Mouse (Mus musculus): ENCODE results near the gene Trpc3. TPM values are rescaled to one million over a fixed set of nuclear protein-coding genes. Genes with fewer than 3 reads are reported as not detected.
A peak's percentile ranks its signal among the peaks of the same experiment; 100 is the strongest.

The Trpc3 gene
- polyA plus RNA-seq (2014; fragmentation: Nextera tagmentation; extraction: Ambion mirVana): 6.7 and 8.6 TPM in 2 replicates

DNA sequence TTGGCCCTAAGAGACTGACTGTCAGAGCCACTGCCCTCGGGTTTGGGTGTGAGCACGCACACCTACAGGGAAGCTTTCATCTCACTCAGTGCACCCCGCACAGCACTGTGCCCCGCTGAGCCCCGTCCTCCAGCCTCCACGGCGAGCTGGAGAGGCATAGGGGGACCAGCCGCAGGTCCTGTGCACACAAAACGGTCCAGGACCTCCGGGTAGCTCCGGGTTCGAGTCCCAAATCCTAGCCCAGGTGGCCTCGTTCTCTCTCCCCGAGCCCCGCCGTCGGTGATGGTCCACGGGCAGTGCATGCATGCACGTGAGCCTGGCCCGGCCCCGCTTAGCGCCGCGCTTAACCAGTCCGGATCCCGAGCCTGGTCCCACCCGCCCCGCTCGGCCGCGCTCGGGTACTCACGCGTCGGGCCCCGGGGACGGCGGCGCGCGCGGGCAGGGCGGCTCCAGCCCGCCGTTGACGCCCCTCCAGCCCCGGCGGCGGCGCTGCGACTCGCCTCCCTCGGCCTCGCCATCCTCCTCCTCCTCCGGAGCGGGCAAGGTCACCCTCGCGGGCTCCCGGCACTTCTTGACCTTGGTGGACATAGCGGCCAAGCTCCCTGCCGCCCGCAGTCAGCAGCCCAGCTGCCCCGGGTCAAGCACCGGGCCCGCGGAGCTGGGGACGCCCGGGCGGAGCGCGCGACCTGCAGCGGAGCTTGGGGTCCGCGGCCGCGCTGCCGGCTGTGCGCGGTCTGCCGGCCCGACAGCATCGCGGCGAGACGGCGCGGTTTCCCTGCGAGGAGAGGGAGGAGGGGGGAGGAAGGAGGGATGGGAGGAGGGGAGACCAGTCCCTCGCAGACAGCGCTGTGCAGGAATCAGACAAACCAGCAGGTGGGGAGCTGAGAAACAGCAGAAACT, at the start of gene Trpc3:
Gene Trpc3 (minus strand): TSS at position 776 of the 900 bp plus-strand sequence.
- under 1% methylated on average over 65 of the region's 91 CpGs for WGBS
- Histone ChIP-seq H3K4me3 (ENCODE audit: low read depth, low read length) (peak within 1 kb of the TSS; percentile 68), H3K9me3 (ENCODE audit: control insufficient read depth, low read depth, low read length) (no peaks in the 10 kb centered on the region), H3K4me2 (replicated peaks; ENCODE audit: low read depth, low read length) (peak within 1 kb of the TSS; percentile 88), H3K36me3 (ENCODE audit: control insufficient read depth, insufficient read depth, low read length) (no peaks in the 10 kb centered on the region), H3K4me1 (ENCODE audit: control insufficient read depth, insufficient read depth, low read length) (0 out of 2 replicates have a peak, but pooled peaks cover 2% of the 10 kb centered on the region), H3K27ac (ENCODE audit: low read length) (no peak within 1 kb of the TSS), H3K9ac (replicated peaks; ENCODE audit: low read depth, low read length) (peak within 1 kb of the TSS; percentile 29; the same call in 1 of the 2 replicates), H3K27me3 (ENCODE audit: control insufficient read depth, insufficient read depth, low read length) (no peaks in the 10 kb centered on the region)
- ATAC-seq (ENCODE audit: insufficient number of reproducible peaks, insufficient read depth, low FRiP score, low read depth): peak; percentile 80

DNA sequence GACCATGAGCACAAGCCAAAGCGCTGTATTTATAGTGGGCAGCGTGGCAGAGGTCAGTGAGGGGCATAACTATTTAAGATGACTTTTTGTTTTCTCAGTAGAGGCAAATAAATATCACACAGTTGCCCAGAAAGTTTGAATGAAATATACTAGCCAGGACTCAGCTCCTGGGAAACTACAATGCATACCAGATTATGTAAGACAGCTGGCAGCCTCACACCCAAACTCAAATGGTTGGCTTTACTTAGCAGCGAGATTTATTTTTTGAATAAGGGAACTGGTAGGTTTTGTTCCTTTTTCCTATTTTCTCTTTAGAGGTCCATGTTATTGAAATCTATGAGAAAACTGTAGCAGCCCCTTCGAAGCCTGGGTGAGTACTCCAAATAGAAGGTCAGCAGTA, 48.1 kb upstream of the Trpc3 start:
- WGBS: 52% methylated on average over 4 of the region's 4 CpGs
- no peak overlapping the region for H3K27ac ChIP-seq (ENCODE audit: low read length)
- no peak for ATAC-seq (ENCODE audit: insufficient number of reproducible peaks, insufficient read depth, low FRiP score, low read depth)
- H3K27me3 ChIP-seq (ENCODE audit: control insufficient read depth, insufficient read depth, low read length): no peaks in the 10 kb centered on the region
- H3K9ac ChIP-seq (replicated peaks; ENCODE audit: low read depth, low read length): no peak overlapping the region
- H3K36me3 ChIP-seq (ENCODE audit: control insufficient read depth, insufficient read depth, low read length): no peaks in the 10 kb centered on the region
- no peaks in the 10 kb centered on the region for H3K9me3 ChIP-seq (ENCODE audit: control insufficient read depth, low read depth, low read length)
- no peak overlapping the region for H3K4me3 ChIP-seq (ENCODE audit: low read depth, low read length)
- H3K4me1 ChIP-seq (ENCODE audit: control insufficient read depth, insufficient read depth, low read length): no peaks in the 10 kb centered on the region
- H3K4me2 ChIP-seq (replicated peaks; ENCODE audit: low read depth, low read length): no peak overlapping the region

DNA sequence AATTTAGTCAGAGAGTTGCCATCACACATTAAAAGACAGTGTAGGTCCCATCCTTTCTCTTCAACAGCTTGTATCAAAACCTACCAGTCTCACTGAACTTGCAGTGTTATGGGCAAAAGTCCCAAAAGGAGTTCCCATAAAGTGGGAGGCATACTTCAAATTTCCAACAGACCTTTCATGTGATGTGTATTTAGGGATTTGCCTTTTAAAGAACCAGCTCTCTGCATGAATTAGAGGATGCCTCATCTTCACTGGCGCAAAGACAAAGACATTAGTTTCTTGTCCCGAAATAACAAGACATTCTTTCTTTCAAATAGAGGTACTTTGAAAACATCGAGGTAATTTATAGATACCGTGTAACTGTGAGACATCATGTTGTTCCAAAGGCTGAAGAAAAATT, 43.1 kb upstream of the Trpc3 start:
- Histone ChIP-seq H3K9ac (replicated peaks; ENCODE audit: low read depth, low read length) (no peak overlapping the region), H3K4me3 (ENCODE audit: low read depth, low read length) (no peak overlapping the region), H3K9me3 (ENCODE audit: control insufficient read depth, low read depth, low read length) (no peaks in the 10 kb centered on the region), H3K27me3 (ENCODE audit: control insufficient read depth, insufficient read depth, low read length) (no peaks in the 10 kb centered on the region), H3K36me3 (ENCODE audit: control insufficient read depth, insufficient read depth, low read length) (no peaks in the 10 kb centered on the region), H3K4me1 (ENCODE audit: control insufficient read depth, insufficient read depth, low read length) (no peaks in the 10 kb centered on the region), H3K4me2 (replicated peaks; ENCODE audit: low read depth, low read length) (no peak overlapping the region), H3K27ac (ENCODE audit: low read length) (no peak overlapping the region)
- no peak for ATAC-seq (ENCODE audit: insufficient number of reproducible peaks, insufficient read depth, low FRiP score, low read depth)
- 90% methylated on average over 4 of the region's 4 CpGs for WGBS

DNA sequence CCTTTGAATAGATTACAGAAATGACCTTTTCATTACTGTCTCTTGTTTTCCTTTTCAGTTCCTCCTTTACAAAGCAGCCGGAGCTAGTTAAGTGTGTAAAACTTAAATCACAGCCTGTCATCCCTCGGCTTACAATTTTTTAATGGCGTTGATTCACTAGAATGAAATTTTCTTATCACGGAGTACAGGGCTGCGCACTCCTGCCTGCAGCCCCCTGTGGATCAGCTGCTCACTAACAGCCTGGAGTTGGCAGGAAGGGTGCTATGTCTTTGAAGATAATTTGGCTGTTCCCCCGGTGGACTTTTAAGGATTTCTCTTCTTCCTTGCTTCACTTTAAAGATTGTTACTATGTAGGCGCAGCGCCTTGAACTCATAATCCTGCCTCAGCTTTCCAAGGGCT, 36.6 kb upstream of the Trpc3 start:
- WGBS: 73% methylated on average over 8 of the region's 8 CpGs
- H3K9ac ChIP-seq (replicated peaks; ENCODE audit: low read depth, low read length): no peak overlapping the region
- no peak overlapping the region for H3K4me3 ChIP-seq (ENCODE audit: low read depth, low read length)
- no peaks in the 10 kb centered on the region for H3K27me3 ChIP-seq (ENCODE audit: control insufficient read depth, insufficient read depth, low read length)
- H3K9me3 ChIP-seq (ENCODE audit: control insufficient read depth, low read depth, low read length): no peaks in the 10 kb centered on the region
- no peak overlapping the region for H3K27ac ChIP-seq (ENCODE audit: low read length)
- H3K36me3 ChIP-seq (ENCODE audit: control insufficient read depth, insufficient read depth, low read length): no peaks in the 10 kb centered on the region
- no peak overlapping the region for H3K4me2 ChIP-seq (replicated peaks; ENCODE audit: low read depth, low read length)
- no peak for ATAC-seq (ENCODE audit: insufficient number of reproducible peaks, insufficient read depth, low FRiP score, low read depth)
- no peaks in the 10 kb centered on the region for H3K4me1 ChIP-seq (ENCODE audit: control insufficient read depth, insufficient read depth, low read length)

DNA sequence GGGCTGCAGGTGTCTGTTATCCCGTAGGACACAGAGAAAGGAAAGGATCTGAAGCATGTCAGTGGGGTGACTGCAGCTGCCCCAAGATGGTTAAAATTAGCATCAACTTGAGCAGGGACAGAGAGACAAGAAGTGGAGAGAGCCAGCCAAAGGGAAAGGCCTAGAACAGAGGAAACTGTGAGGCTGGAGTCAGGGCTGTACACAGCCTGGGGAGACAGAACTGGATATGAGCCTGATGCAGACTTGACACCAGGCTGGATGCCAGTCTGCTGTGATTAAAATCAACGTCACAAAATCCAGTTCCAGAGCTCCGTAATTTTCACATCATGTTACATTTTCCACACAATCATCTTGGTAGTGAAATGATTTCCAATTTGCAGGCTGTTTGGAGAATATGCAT, 31.9 kb upstream of the Trpc3 start:
- Histone ChIP-seq H3K9me3 (ENCODE audit: control insufficient read depth, low read depth, low read length) (no peaks in the 10 kb centered on the region), H3K9ac (replicated peaks; ENCODE audit: low read depth, low read length) (no peak overlapping the region), H3K27me3 (ENCODE audit: control insufficient read depth, insufficient read depth, low read length) (no peaks in the 10 kb centered on the region), H3K4me2 (replicated peaks; ENCODE audit: low read depth, low read length) (no peak overlapping the region), H3K4me1 (ENCODE audit: control insufficient read depth, insufficient read depth, low read length) (no peaks in the 10 kb centered on the region), H3K4me3 (ENCODE audit: low read depth, low read length) (no peak overlapping the region), H3K36me3 (ENCODE audit: control insufficient read depth, insufficient read depth, low read length) (no peaks in the 10 kb centered on the region), H3K27ac (ENCODE audit: low read length) (no peak overlapping the region)
- no peak for ATAC-seq (ENCODE audit: insufficient number of reproducible peaks, insufficient read depth, low FRiP score, low read depth)
- 79% methylated on average over 3 of the region's 3 CpGs for WGBS

DNA sequence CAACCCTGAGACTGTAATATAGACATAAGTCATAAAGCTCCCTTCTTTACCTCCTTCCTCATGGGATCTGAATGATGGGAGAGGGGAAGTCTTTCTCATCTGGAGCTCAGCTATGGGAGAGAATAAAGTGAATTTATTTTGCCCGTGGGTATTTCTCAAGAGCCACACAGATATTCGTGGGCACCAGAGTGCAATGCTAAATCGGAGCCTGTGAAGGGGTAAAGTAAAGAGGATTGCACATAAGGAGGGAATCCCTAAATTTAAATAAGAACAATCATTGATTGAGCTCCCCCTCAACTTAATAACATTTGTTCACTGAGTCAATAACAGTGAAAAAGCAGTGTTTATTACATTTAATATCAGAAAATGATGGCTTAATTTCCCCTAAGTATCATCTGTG, 19.6 kb upstream of the Trpc3 start:
- Histone ChIP-seq H3K9me3 (ENCODE audit: control insufficient read depth, low read depth, low read length) (no peaks in the 10 kb centered on the region), H3K27ac (ENCODE audit: low read length) (no peak overlapping the region), H3K9ac (replicated peaks; ENCODE audit: low read depth, low read length) (no peak overlapping the region), H3K36me3 (ENCODE audit: control insufficient read depth, insufficient read depth, low read length) (no peaks in the 10 kb centered on the region), H3K4me2 (replicated peaks; ENCODE audit: low read depth, low read length) (no peak overlapping the region), H3K27me3 (ENCODE audit: control insufficient read depth, insufficient read depth, low read length) (no peaks in the 10 kb centered on the region), H3K4me3 (ENCODE audit: low read depth, low read length) (no peak overlapping the region), H3K4me1 (ENCODE audit: control insufficient read depth, insufficient read depth, low read length) (no peaks in the 10 kb centered on the region)
- no peak for ATAC-seq (ENCODE audit: insufficient number of reproducible peaks, insufficient read depth, low FRiP score, low read depth)
- WGBS: 72% methylated on average over 3 of the region's 3 CpGs

DNA sequence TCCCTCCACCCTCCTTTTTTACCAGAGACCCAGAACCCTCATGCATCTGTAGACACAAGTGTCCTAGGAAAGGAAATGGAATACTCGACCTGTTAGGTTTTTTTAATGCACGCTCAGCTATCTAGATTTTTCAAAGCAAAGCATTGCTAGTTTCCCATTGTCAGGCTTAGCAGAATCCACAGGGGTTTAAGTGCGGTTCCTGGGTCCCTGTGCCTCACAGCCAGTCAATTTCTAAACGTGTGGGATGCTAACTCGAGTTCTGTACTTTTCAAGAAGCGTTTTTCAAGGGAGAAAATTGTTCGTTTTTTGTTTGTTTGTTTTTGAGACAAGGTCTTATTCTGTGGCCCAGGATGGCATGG, 304 bp upstream of the Trpc3 start:
- H3K9me3 ChIP-seq (ENCODE audit: control insufficient read depth, low read depth, low read length): no peaks in the 10 kb centered on the region
- no peak overlapping the region for H3K27ac ChIP-seq (ENCODE audit: low read length)
- H3K4me3 ChIP-seq (ENCODE audit: low read depth, low read length): peak overlapping the region; percentile 68
- no peak for ATAC-seq (ENCODE audit: insufficient number of reproducible peaks, insufficient read depth, low FRiP score, low read depth)
- 12% methylated on average over 7 of the region's 7 CpGs for whole genome bisulfite sequencing
- no peak overlapping the region for H3K9ac ChIP-seq (replicated peaks; ENCODE audit: low read depth, low read length)
- no peaks in the 10 kb centered on the region for H3K36me3 ChIP-seq (ENCODE audit: control insufficient read depth, insufficient read depth, low read length)
- 0 out of 2 replicates have a peak, but pooled peaks cover 2% of the 10 kb centered on the region for H3K4me1 ChIP-seq (ENCODE audit: control insufficient read depth, insufficient read depth, low read length)
- peak overlapping the region; percentile 88 for H3K4me2 ChIP-seq (replicated peaks; ENCODE audit: low read depth, low read length)
- no peaks in the 10 kb centered on the region for H3K27me3 ChIP-seq (ENCODE audit: control insufficient read depth, insufficient read depth, low read length)

DNA sequence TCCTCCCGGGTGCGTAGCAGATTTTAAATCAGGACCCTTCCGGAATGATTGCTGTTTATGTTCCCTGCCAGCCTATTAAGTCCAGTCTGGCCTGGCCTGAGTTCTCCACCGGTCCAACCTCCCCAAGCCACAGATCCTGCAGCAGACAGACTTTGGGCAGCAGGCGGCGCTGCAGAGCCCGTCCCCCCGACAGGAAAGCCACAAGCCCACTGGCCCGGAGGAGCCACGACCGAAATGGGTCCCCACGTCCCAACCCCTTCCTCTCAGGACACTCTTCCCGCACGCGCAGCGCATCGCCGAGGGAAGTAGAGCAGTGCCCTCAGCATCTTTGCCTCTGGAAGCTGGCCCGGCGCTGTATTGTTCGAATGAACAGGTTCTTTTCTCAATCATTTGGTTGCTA, 1.1 kb downstream of the Trpc3 start:
- Histone ChIP-seq H3K27me3 (ENCODE audit: control insufficient read depth, insufficient read depth, low read length) (no peaks in the 10 kb centered on the region), H3K4me3 (ENCODE audit: low read depth, low read length) (peak overlapping the region; percentile 68), H3K27ac (ENCODE audit: low read length) (no peak overlapping the region), H3K9me3 (ENCODE audit: control insufficient read depth, low read depth, low read length) (no peaks in the 10 kb centered on the region), H3K36me3 (ENCODE audit: control insufficient read depth, insufficient read depth, low read length) (no peaks in the 10 kb centered on the region), H3K4me2 (replicated peaks; ENCODE audit: low read depth, low read length) (peak overlapping the region; percentile 88), H3K9ac (replicated peaks; ENCODE audit: low read depth, low read length) (no peak overlapping the region), H3K4me1 (ENCODE audit: control insufficient read depth, insufficient read depth, low read length) (0 out of 2 replicates have a peak, but pooled peaks cover 2% of the 10 kb centered on the region)
- WGBS: 3% methylated on average over 21 of the region's 21 CpGs
- peak; percentile 19; the same call in 1 of the 2 replicates for ATAC-seq (ENCODE audit: insufficient number of reproducible peaks, insufficient read depth, low FRiP score, low read depth)

All from stomach, embryonic 14.5 days (tissue).